Mouse (Mus musculus): Measurements from ENCODE around the gene Slc16a7.

The Slc16a7 gene

DNA sequence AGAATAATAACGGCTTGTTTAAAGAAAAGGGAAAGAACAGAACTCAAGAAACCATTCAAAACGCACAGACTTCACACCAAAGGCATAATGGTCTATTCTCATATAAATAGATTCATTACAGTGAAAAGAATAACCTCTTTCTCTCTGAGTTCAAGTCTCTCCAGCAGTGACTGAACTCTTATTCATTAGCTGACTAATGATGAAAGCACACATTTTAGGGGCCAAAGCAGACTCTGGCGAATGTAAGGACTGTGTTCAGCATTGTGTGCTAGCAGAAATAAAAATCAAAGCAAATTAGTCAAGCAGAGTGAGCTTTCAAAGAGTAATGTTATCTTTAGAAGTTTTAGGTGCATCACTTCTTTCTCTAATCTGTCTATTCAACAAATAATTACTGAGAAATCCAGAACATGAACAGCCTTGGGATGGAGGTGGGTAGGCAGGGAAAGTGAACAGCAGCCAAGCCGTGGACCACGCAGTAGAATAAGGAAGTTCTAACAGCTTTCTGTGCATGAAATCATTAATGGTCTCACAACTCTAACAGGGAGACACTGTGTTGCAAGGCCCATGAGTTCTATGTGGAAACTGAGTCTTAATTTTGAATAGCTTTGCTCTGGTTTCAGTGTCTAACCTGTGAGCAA is 214.1 kb downstream of the Slc16a7 start:
- DNase-seq = no peak

DNA sequence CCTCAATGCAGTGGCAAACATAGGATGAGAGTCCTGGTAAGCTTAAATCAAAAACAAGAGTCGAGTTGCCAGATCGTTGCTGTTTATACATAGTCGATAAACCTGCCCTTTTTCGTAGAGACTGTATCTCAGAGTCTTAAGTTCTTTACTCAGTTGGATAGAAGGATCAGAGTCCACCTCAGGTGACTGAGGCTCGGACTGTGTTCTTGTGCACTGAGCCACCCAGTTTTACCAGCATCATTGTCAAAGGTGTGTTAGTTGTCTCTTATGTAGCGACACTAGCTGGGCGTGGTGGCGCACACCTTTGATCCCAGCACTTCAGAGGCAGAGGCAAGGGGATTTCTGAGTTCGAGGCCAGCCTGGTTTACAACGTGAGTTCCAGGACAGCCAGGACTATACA is 217.6 kb downstream of the Slc16a7 start:
- DNase-seq = no peak

DNA sequence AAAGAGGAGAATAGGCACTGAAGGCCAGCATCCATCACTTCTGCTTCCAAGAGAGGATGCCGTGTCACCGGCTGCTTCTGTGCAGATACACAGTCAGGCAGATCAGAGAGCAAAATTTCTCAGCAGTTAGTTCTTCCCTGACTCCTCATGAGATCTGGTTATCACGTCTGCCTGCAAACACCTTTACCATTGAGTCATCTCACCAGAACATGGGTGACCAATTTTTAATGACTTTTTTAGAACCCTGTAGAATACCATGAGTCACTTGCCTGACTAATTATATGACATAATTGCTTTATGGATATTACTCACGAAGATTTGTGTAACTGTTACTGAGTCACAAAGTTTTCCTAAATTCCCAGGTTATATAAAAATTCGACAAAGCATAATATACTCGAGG is 218.1 kb downstream of the Slc16a7 start:
- no peak for DNase-seq
